Mouse (Mus musculus): ENCODE measurements around the gene Rxra.
A peak's percentile ranks its signal among the peaks of the same experiment; 100 is the strongest.

Rxra gene

GRCm38 (mm10) chr2:27703852-27704640 lies 27.8 kb downstream of the Rxra start:
- DNase-seq, result no peak

DNA sequence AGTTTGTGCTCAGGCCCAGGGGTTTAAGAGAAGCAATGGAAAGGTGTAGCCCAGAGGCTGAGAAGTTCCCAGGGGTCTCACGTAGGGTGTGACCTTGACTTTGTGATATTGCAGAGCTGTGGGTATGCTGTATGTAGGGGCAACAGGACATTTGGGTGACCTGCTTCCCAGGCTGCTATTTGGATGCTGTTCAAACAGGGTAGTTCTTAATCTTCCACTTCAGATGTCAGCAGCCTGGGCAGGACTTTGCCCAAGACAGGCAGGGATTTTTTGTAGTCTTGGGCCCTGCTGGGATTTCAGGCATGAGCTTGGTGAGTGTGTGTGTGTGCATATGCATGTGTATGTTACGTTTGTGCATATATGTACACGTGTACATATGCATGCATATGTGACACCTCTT lies 28.4 kb downstream of the Rxra start:
- DNase-seq, result no peak

DNA sequence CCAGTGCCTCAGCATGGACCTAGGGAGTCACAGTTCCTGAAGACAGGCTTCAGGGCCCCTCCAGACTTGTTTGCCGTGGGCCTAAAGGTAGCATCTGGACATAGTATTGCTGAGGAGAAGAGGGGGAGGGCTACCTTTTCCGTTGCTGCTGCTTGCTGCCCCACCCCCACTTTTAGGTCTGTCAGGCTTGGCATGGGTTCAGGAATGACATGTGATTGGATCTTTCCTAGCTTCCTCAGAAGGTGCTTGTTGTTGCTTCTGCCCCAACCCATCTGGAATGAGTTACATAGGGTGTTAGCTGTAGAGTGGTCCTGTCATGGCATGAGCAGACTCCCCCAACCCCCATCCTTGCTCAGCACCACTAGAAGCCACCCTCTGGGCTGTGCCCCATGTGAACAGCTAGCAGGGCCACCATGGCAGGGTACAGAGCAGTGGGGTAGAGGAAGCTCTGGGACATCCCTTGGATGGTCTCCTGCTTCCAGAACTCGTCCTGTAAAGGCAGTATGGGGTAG lies 34.7 kb downstream of the Rxra start:
- DNase-seq, result no peak

DNA sequence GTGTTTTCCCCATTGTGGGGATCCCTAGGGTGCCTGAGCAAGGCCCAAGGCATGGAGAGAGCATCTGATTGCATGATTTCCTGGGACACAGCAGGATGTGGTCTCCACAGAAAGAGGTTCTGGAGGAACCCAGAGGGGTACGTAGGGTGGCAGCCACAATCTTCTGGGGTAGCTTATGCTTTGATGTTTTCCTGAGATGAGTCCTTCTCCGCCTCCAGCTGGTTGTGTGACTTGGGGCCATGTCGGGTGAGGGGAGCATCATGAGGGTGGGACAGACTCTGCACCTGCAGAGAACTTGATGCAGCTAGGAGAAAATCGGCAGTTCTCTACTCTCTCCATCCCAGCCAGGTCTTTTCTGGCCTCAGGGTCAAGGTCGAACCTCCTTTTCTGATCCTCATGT lies 36.4 kb downstream of the Rxra start:
- no peak for DNase-seq

- no peak for DNase-seq
Observed at GRCm38 (mm10) chr2:27713378-27713777, 37.1 kb downstream of the Rxra start.

DNA sequence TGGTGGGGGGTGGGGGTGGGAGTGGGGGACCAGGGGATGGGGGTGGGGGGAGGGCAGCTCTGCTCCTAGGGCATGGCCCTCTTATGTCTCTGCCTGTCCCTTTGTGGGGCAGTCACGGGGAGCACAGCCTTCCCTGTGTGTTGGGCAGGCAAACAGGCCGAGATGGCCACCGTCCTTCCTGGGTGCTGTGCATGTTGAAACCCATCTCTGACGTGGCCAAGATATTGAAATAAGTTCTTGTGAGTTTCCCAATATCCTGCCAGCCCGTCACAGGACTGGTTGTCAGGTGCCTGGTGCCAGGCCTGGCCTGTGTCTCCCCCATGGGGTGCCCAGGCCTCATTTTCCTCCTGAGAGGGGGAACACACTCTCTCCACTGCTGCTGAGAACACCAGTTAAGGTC lies 37.9 kb downstream of the Rxra start:
- no peak for DNase-seq

GRCm38 (mm10) chr2:27715221-27715620 lies 39.0 kb downstream of the Rxra start:
- DNase-seq, result no peak

GRCm38 (mm10) chr2:27716339-27716738 lies 40.1 kb downstream of the Rxra start:
- no peak for DNase-seq

DNA sequence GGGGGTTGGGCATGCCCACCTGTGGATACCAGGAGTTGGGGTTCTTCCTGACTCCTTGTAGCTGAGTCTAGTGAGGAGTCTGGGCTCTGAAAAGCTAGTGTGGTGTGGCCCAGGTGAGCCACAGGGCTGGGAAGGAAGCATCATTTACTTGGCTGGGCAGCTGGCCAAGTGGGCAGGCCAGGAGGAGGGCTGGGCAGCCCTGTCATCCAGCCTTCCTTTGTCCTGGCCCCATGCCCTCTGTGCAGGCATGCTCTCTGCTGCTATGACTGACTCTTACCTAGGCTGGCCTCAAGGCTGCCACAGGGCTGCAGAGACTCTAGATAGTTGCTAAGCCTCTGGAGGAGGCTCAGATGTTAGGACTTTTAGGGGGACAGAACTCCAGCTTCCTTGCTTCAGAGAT lies 42.0 kb downstream of the Rxra start:
- peak; percentile 36 for DNase-seq

DNA sequence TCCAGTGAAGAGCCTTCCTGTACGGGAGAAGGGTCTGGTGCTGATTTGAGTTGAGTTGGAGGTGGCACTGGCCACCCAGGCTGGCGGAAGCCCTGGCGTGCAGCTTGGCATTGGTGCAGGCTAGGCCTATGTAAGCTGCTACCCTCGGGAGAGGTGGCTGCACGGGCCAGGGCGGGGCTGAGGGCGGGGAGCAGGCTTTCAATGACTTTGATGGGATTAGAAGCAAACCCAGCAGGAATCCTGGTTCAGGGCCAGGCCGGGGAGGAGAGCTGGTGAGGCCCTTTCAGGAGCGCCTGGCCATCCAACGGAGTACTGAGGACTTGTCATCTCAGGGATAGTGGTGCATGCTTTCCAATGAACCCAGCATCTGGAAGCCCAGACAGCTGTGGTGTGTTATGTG lies 43.4 kb downstream of the Rxra start:
- DNase-seq, result peak; percentile 13

DNA sequence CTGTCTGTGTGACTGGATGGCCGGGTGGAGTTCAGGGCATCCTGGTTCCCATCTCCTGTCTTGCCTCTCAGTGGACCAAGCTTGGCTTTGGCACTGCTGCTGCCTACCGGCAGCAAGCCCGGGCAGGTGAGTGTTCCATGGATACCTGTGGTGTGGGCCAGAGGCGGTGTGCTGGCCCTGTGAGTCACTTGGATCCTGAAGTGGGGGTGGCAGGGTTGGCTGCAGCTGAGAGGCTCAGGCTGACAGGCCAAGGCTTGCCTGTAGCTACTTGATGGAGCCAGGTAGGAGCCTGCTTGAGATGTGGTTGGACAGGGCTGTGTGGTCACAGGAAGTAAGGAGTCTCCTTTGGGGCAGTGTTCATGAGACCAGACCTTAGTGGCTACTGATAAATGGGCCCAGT lies 45.4 kb downstream of the Rxra start:
- DNase-seq, result no peak

DNA sequence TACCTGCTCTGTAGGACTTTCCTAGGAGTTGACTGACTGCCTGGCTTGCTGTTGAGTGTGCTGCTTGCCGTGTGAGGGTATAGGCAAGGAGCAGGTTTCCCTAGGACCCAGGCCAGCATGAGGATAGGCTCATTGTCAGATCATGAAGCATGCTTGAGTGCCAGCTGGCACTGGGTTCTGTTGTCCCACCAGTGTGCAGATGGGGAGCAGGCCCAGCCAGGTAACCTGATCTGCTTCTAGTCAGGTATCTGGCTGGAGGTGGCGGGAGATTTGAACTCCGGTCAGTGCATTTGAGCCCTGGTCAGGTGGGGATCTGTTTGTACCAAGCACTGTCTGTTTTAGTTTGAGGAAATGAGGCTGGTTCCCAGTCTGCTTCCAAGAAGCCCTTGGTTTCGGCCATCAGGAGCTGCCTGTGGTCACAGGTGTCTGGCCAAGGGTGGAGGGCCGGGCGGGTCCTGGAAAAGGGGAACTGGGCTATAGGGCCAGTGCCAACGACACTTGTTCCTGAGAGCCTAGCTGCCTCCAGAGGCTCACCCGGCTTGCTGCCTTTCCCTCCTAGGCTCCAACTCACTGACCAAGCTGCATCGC lies 48.6 kb downstream of the Rxra start:
- no peak for DNase-seq

GRCm38 (mm10) chr2:27727994-27728854 lies 52.0 kb downstream of the Rxra start:
- no peak for DNase-seq

GRCm38 (mm10) chr2:27729009-27729408 lies 52.8 kb downstream of the Rxra start:
- DNase-seq, result no peak

- peak; percentile 46 for DNase-seq
Observed at GRCm38 (mm10) chr2:27730002-27730905, 54.0 kb downstream of the Rxra start.

DNA sequence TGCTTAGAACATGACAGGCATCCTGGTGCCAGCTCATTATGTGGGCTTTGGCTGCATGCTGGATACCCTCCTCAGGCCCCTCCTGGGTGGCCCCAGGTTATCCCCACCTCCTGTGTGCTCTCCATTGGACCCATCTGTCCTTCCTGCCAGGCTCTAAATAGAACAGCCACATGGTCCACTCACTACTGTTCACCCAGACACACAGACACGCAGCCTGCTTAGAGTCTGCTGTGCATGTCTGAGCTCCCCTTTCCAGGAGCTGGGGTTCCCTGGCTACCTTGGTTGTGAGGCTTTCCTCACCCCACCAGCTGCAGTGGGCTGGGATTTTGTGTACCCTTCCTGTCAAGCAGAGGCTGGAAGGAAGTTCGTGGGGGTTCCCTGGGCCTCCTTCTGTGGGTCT lies 56.8 kb downstream of the Rxra start:
- DNase-seq, result no peak

- DNase-seq, result no peak
Observed at GRCm38 (mm10) chr2:27734328-27734727, 58.1 kb downstream of the Rxra start.

DNA sequence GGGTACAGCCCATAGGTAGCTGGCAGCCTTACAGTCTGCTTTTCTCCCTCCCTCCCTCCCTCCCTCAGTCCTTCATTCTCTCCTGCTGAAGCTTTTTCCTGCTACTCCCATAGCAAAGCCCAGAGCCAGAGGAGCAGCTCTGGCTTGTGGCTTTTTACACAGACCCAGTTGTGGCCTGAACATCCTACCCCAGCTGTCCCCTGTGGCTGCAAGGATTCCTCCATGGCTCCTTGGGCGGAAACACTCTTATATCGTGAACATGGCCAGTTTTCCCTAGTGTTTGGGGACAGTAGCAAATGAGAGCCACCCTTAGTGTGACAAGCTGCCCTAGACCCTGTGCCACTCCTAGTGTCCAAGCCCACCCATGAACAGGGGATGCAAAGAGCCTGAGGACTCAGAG lies 58.6 kb downstream of the Rxra start:
- DNase-seq, result no peak

GRCm38 (mm10) chr2:27736802-27737201 lies 60.6 kb downstream of the Rxra start:
- DNase-seq, result no peak

- no peak for DNase-seq
Observed at GRCm38 (mm10) chr2:27738396-27738795, 62.2 kb downstream of the Rxra start.

GRCm38 (mm10) chr2:27740091-27740608 lies 63.9 kb downstream of the Rxra start:
- DNase-seq, result peak; percentile 23

- no peak for DNase-seq
Observed at GRCm38 (mm10) chr2:27743177-27743576, 66.9 kb downstream of the Rxra start.

Measured in cerebellum, adult 11 months (tissue).